Mouse (Mus musculus) cerebellum, adult 2 months (tissue): ENCODE data around the gene Rbm47.

Experiments used
- CTCF ChIP-seq: fragments of 200-500 bp; IDR thresholded peaks from 2 replicates; pipeline ENCODE4 v1.5.1; 2011; ENCODE audit warnings: low read depth, mild to moderate bottlenecking, control low read depth, low read length, moderate library complexity, borderline replicate concordance; ENCODE audit not compliant: insufficient read depth
- POLR2A ChIP-seq: fragments of 200-500 bp; IDR thresholded peaks from 2 replicates; pipeline ENCODE4 v1.6.1; 2011; ENCODE audit warnings: low read length, control low read depth, borderline replicate concordance; ENCODE audit not compliant: insufficient read depth

GRCm38 (mm10) chr5:66166931-66167330 lies 6.0 kb downstream of the Rbm47 start:
- TF ChIP-seq CTCF: no peak
- TF ChIP-seq POLR2A: no peak
